Mouse (Mus musculus) hindbrain, embryonic 13.5 days (tissue): ENCODE results near the gene Fut1. TPM values are rescaled to one million over a fixed set of nuclear protein-coding genes. Genes with fewer than 3 reads are reported as not detected.

Experiments used
- ATAC-seq: fragments of 200-750 bp; cut with Nextera tagmentation; 2 replicates; pipeline ENCODE4 v1.8.0; 2017; ENCODE audit warnings: moderate TSS enrichment; ENCODE audit not compliant: low FRiP score
- H3K27ac ChIP-seq: fragments of 300-500 bp; sonication (generic); 2 replicates; pipeline ENCODE4 v1.5.1; 2015; ENCODE audit warnings: inconsistent platforms, mild to moderate bottlenecking, moderate library complexity
- H3K27me3 ChIP-seq: fragments of 300-500 bp; sonication (generic); 2 replicates; pipeline ENCODE4 v1.6.1; 2015; ENCODE audit warnings: mild to moderate bottlenecking, inconsistent platforms
- H3K36me3 ChIP-seq: fragments of 300-500 bp; sonication (generic); 2 replicates; pipeline ENCODE4 v1.6.1; 2015; ENCODE audit warnings: mild to moderate bottlenecking, inconsistent platforms
- H3K4me1 ChIP-seq: fragments of 300-500 bp; sonication (generic); replicated peaks from 2 replicates; pipeline ENCODE4 v1.6.1; 2015; ENCODE audit warnings: inconsistent platforms
- H3K4me2 ChIP-seq: fragments of 300-500 bp; sonication (generic); 2 replicates; pipeline ENCODE4 v1.6.1; 2015; ENCODE audit warnings: inconsistent platforms, mild to moderate bottlenecking, moderate library complexity
- H3K4me3 ChIP-seq: fragments of 300-500 bp; sonication (generic); 2 replicates; pipeline ENCODE4 v1.5.1; 2015; ENCODE audit warnings: mild to moderate bottlenecking, inconsistent platforms
- H3K9ac ChIP-seq: fragments of 300-500 bp; sonication (generic); 2 replicates; pipeline ENCODE4 v1.6.1; 2015; ENCODE audit warnings: mild to moderate bottlenecking, inconsistent platforms
- H3K9me3 ChIP-seq: fragments of 300-500 bp; sonication (generic); 2 replicates; pipeline ENCODE4 v1.6.1; 2016; ENCODE audit warnings: inconsistent platforms
- WGBS: fragments of 180-500 bp; shearing (Covaris S2); methylation state at CpG from one replicate; pipeline ENCODE4 v1.1.7; 2015; 5-methylcytosine and 5-hydroxymethylcytosine counted together
- polyA plus RNA-seq: library from polyadenylated mRNA; unstranded; fragments of >200 nt; fragmentation: Nextera tagmentation; extraction: Ambion mirVana; gene quantifications from 2 replicates; pipeline ENCODE4 v1.2.1, GENCODE M21; 2015

The Fut1 gene
- polyA plus RNA-seq, 1 experiment from 2014 or later = 0.06 TPM

GRCm38 (mm10) chr7:45634946-45635681, 18.0 kb downstream of the Fut1 start:
- Histone ChIP-seq H3K27ac (no peak overlapping the region), H3K27me3 (peaks cover 26% of the 10 kb centered on the region), H3K9me3 (no peaks in the 10 kb centered on the region), H3K4me2 (no peak overlapping the region), H3K36me3 (peaks cover 16% of the 10 kb centered on the region), H3K4me1 (peaks cover 14% of the 10 kb centered on the region), H3K4me3 (no peak overlapping the region), H3K9ac (no peak overlapping the region)
- 93% methylated on average over 11 of the region's 11 CpGs for WGBS
- ATAC-seq = no peak

- Histone ChIP-seq H3K27ac (no peak overlapping the region), H3K27me3 (peaks cover 23% of the 10 kb centered on the region), H3K4me3 (no peak overlapping the region), H3K4me1 (peaks cover 17% of the 10 kb centered on the region), H3K36me3 (peaks cover 16% of the 10 kb centered on the region), H3K9me3 (no peaks in the 10 kb centered on the region), H3K4me2 (no peak overlapping the region), H3K9ac (no peak overlapping the region)
- WGBS = 86% methylated on average over 15 of the region's 15 CpGs
- ATAC-seq = no peak
These were observed 18.9 kb downstream of the Fut1 start for GRCm38 (mm10) chr7:45635711-45636688.

- Histone ChIP-seq H3K9ac (no peak overlapping the region), H3K9me3 (no peaks in the 10 kb centered on the region), H3K27me3 (peaks cover 7% of the 10 kb centered on the region), H3K4me2 (peak overlapping the region; percentile 48; the same call in 1 of the 2 replicates), H3K36me3 (peaks cover 16% of the 10 kb centered on the region), H3K4me1 (peaks cover 26% of the 10 kb centered on the region), H3K4me3 (no peak overlapping the region), H3K27ac (no peak overlapping the region)
- no peak for ATAC-seq
- 93% methylated on average over 6 of the region's 6 CpGs for WGBS
These were observed 20.6 kb downstream of the Fut1 start for GRCm38 (mm10) chr7:45637710-45638109.

- Histone ChIP-seq H3K27ac (no peak overlapping the region), H3K9ac (no peak overlapping the region), H3K4me1 (peaks cover 31% of the 10 kb centered on the region), H3K27me3 (no peaks in the 10 kb centered on the region), H3K9me3 (no peaks in the 10 kb centered on the region), H3K36me3 (peaks cover 16% of the 10 kb centered on the region), H3K4me3 (peak overlapping the region; percentile 24), H3K4me2 (peak overlapping the region; percentile 48)
- whole genome bisulfite sequencing = 16% methylated on average over 29 of the region's 29 CpGs
- ATAC-seq = peak; percentile 85
These were observed 21.7 kb downstream of the Fut1 start for GRCm38 (mm10) chr7:45638623-45639401.

- WGBS = 28% methylated on average over 19 of the region's 19 CpGs
- H3K4me1 ChIP-seq = peaks cover 38% of the 10 kb centered on the region
- no peaks in the 10 kb centered on the region for H3K9me3 ChIP-seq
- no peak for ATAC-seq
- H3K36me3 ChIP-seq = peaks cover 16% of the 10 kb centered on the region
- H3K4me2 ChIP-seq = no peak within 1 kb of the TSS
- H3K27me3 ChIP-seq = no peaks in the 10 kb centered on the region
- H3K9ac ChIP-seq = no peak within 1 kb of the TSS
- H3K4me3 ChIP-seq = no peak within 1 kb of the TSS
- H3K27ac ChIP-seq = no peak within 1 kb of the TSS
These were observed 22.5 kb downstream of the Fut1 start, which contains the start of gene Mamstr for GRCm38 (mm10) chr7:45639561-45640027. Gene Mamstr (plus strand): TSS chr7:45639977.

- WGBS = 77% methylated on average over 19 of the region's 19 CpGs
- H3K36me3 ChIP-seq = peaks cover 13% of the 10 kb centered on the region
- no peak overlapping the region for H3K27ac ChIP-seq
- H3K27me3 ChIP-seq = no peaks in the 10 kb centered on the region
- H3K4me3 ChIP-seq = no peak overlapping the region
- H3K9me3 ChIP-seq = no peaks in the 10 kb centered on the region
- no peak overlapping the region for H3K4me2 ChIP-seq
- H3K9ac ChIP-seq = no peak overlapping the region
- peaks cover 44% of the 10 kb centered on the region for H3K4me1 ChIP-seq
- no peak for ATAC-seq
These were observed 23.3 kb downstream of the Fut1 start for GRCm38 (mm10) chr7:45640191-45640957.

GRCm38 (mm10) chr7:45641391-45642040, 24.4 kb downstream of the Fut1 start:
- H3K9me3 ChIP-seq = no peaks in the 10 kb centered on the region
- no peak overlapping the region for H3K4me3 ChIP-seq
- peak overlapping the region; percentile 84; the same call in 1 of the 2 replicates for H3K9ac ChIP-seq
- 0 out of 2 replicates have a peak overlapping the region, but pooled peaks have one; percentile 71 for H3K4me2 ChIP-seq
- no peak overlapping the region for H3K27ac ChIP-seq
- no peaks in the 10 kb centered on the region for H3K27me3 ChIP-seq
- H3K4me1 ChIP-seq = peaks cover 48% of the 10 kb centered on the region
- ATAC-seq = no peak
- 67% methylated on average over 16 of the region's 17 CpGs for WGBS
- peaks cover 4% of the 10 kb centered on the region for H3K36me3 ChIP-seq

- Histone ChIP-seq H3K9ac (0 out of 2 replicates have a peak overlapping the region, but pooled peaks have one; percentile 84), H3K9me3 (no peaks in the 10 kb centered on the region), H3K4me3 (peak overlapping the region; percentile 49; the same call in 1 of the 2 replicates), H3K36me3 (no peaks in the 10 kb centered on the region), H3K27ac (peak overlapping the region; percentile 9; the same call in 1 of the 2 replicates), H3K4me1 (peaks cover 48% of the 10 kb centered on the region), H3K27me3 (no peaks in the 10 kb centered on the region), H3K4me2 (peak overlapping the region; percentile 71)
- WGBS = 81% methylated on average over 5 of the region's 5 CpGs
- ATAC-seq = no peak
These were observed 25.0 kb downstream of the Fut1 start for GRCm38 (mm10) chr7:45642083-45642482.

GRCm38 (mm10) chr7:45642503-45643255, 25.6 kb downstream of the Fut1 start:
- no peak for ATAC-seq
- WGBS = 37% methylated on average over 16 of the region's 16 CpGs

GRCm38 (mm10) chr7:45643441-45644178, 26.5 kb downstream of the Fut1 start:
- Histone ChIP-seq H3K9ac (peak overlapping the region; percentile 84), H3K36me3 (no peaks in the 10 kb centered on the region), H3K27ac (peak overlapping the region; percentile 94), H3K4me1 (peaks cover 40% of the 10 kb centered on the region), H3K4me3 (peak overlapping the region; percentile 49), H3K27me3 (no peaks in the 10 kb centered on the region), H3K9me3 (no peaks in the 10 kb centered on the region), H3K4me2 (peak overlapping the region; percentile 71)
- ATAC-seq = peak; percentile 94
- WGBS = under 1% methylated on average over 28 of the region's 28 CpGs

More at GRCm38 (mm10) chr7:45642503-45643255, 25.6 kb downstream of the Fut1 start:
- Histone ChIP-seq H3K4me2 (peak overlapping the region; percentile 71), H3K4me3 (peak overlapping the region; percentile 49), H3K27me3 (no peaks in the 10 kb centered on the region), H3K36me3 (no peaks in the 10 kb centered on the region), H3K9me3 (no peaks in the 10 kb centered on the region), H3K4me1 (peaks cover 47% of the 10 kb centered on the region), H3K9ac (peak overlapping the region; percentile 84), H3K27ac (peak overlapping the region; percentile 94)
